17 mouse cellular contexts compared by ENCODE assay signal in the genomic region with DNA sequence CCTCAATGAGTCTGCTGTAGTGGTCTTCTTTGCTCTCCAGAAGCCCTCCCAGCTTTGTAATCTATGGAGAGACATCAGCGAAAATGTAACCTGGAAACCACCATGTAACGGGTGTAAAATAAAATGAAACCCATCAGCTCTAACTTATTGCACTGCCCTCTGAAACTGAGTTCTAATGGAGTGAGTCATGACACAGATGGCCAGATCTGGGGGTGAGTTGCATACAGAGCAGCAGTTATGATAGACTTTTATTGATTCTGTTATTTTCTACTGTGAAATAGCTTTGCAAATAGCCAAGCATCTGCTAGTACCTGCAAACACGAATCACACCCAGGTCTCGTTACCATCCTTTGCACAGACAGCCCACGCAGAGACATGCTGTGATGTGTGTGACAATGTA.
"Had no signal": no experiment of that assay in that cellular context is flagged by ENCODE, and none has a peak within 500 bp of the region (broad histone marks: within the 10 kb centered on the region; RNA-seq: fewer than 3 reads in every experiment).

No protein-coding gene starts in this region.

- H3K4me2 ChIP-seq: limb, embryonic 12.5 days; liver, embryonic 13.5 days; lung, embryonic 15.5 days; midbrain, embryonic 11.5 days; midbrain, embryonic 15.5 days; neural tube, embryonic 13.5 days had no signal

- H3K4me1 ChIP-seq: limb, embryonic 12.5 days; lung, embryonic 15.5 days; midbrain, embryonic 15.5 days; neural tube, embryonic 13.5 days had no signal

- H3K27me3 ChIP-seq: limb, embryonic 12.5 days; liver, embryonic 13.5 days; lung, embryonic 15.5 days; megakaryocyte, embryonic 14.5 days; midbrain, embryonic 15.5 days; neural tube, embryonic 13.5 days had no signal

- H3K27ac ChIP-seq: limb, embryonic 12.5 days; liver, embryonic 13.5 days; lung, embryonic 15.5 days; macrophage; midbrain, embryonic 15.5 days; neural tube, embryonic 13.5 days had no signal

- ATAC-seq: liver, postnatal 0 days; midbrain, embryonic 15.5 days had no signal

- H3K36me3 ChIP-seq: limb, embryonic 12.5 days; liver, embryonic 13.5 days; lung, embryonic 15.5 days; midbrain, embryonic 15.5 days; neural tube, embryonic 13.5 days had no signal

- H3K9me3 ChIP-seq: limb, embryonic 12.5 days; liver, embryonic 13.5 days; lung, embryonic 15.5 days; midbrain, embryonic 15.5 days; neural tube, embryonic 13.5 days had no signal

- H3K4me3 ChIP-seq: limb, embryonic 12.5 days; liver, embryonic 13.5 days; lung, embryonic 15.5 days; megakaryocyte, embryonic 14.5 days; midbrain, embryonic 15.5 days; neural tube, embryonic 13.5 days had no signal

- H3K9ac ChIP-seq: limb, embryonic 12.5 days; liver, embryonic 13.5 days; liver, postnatal 0 days; lung, embryonic 15.5 days; midbrain, embryonic 15.5 days; neural tube, embryonic 13.5 days had no signal

- DNase-seq: kidney, postnatal 25 days; liver; liver, embryonic 13.5 days; liver, postnatal 0 days; lung, postnatal 14 days; retina, postnatal 1 day; right cerebral cortex, postnatal 4 days; spleen, adult 18-20 months; thymus, adult 18-20 months; thymus, postnatal 14 days had no signal
